Mouse (Mus musculus) thymus, adult 2 months (tissue): ENCODE measurements around the gene 4833439L19Rik. TPM values are rescaled to one million over a fixed set of nuclear protein-coding genes. Genes with fewer than 3 reads are reported as not detected.
A peak's percentile ranks its signal among the peaks of the same experiment; 100 is the strongest.

Source experiments
- DNase-seq: peaks from one replicate; pipeline ENCODE4 v3.0.0; 2021
- H3K27ac ChIP-seq: fragments of 200-500 bp; 2 replicates; pipeline ENCODE4 v1.5.1; 2012; ENCODE audit warnings: low read length, control low read depth; ENCODE audit not compliant: control insufficient read depth, insufficient read depth
- H3K27me3 ChIP-seq: fragments of 200-500 bp; 2 replicates; pipeline ENCODE4 v1.6.1; 2012; ENCODE audit warnings: mild to moderate bottlenecking, low read length, moderate library complexity, mixed read lengths; ENCODE audit not compliant: control insufficient read depth, insufficient read depth
- H3K36me3 ChIP-seq: fragments of 200-500 bp; 2 replicates; pipeline ENCODE4 v1.6.1; 2012; ENCODE audit warnings: mild to moderate bottlenecking, low read length, moderate library complexity; ENCODE audit not compliant: control insufficient read depth, insufficient read depth
- H3K4me1 ChIP-seq: fragments of 200-500 bp; replicated peaks from 2 replicates; pipeline ENCODE4 v1.6.1; 2012; ENCODE audit warnings: low read length; ENCODE audit not compliant: control insufficient read depth, insufficient read depth
- H3K4me3 ChIP-seq: fragments of 200-500 bp; 2 replicates; pipeline ENCODE4 v1.5.1; 2012; ENCODE audit warnings: mild to moderate bottlenecking, low read length, control low read depth, moderate library complexity; ENCODE audit not compliant: control insufficient read depth, insufficient read depth
- CTCF ChIP-seq: fragments of 200-500 bp; IDR thresholded peaks from 2 replicates; pipeline ENCODE4 v1.5.1; 2012; ENCODE audit warnings: mild to moderate bottlenecking, control low read depth, low read length, moderate library complexity, borderline replicate concordance; ENCODE audit not compliant: control insufficient read depth, poor library complexity, insufficient read depth; ENCODE audit errors: extremely low read depth
- POLR2A ChIP-seq: fragments of 200-500 bp; IDR thresholded peaks from 2 replicates; pipeline ENCODE4 v1.6.1; 2012; ENCODE audit warnings: mild to moderate bottlenecking, low read length, control low read depth, moderate library complexity; ENCODE audit not compliant: control insufficient read depth, poor library complexity, insufficient read depth; ENCODE audit errors: extremely low read depth
- WGBS: fragments of 180-500 bp; shearing (Covaris S2); methylation state at CpG from one replicate; pipeline ENCODE4 v1.1.7; 2018; 5-methylcytosine and 5-hydroxymethylcytosine counted together
- polyA plus RNA-seq: library from polyadenylated mRNA; depleted of rRNA; stranded (reverse); fragments of >200 nt; gene quantifications from 2 replicates; pipeline ENCODE4 v1.2.3, GENCODE M21; 2012

4833439L19Rik gene
- polyA plus RNA-seq, 1 experiment, result 105 TPM

GRCm38 (mm10) chr13:54596870-54597269 is 31.6 kb upstream of the 4833439L19Rik start:
- no peak for TF ChIP-seq CTCF
- no peak for TF ChIP-seq POLR2A
- DNase-seq, result no peak

GRCm38 (mm10) chr13:54596107-54596690 is 31.0 kb upstream of the 4833439L19Rik start:
- Histone ChIP-seq H3K36me3 (no peaks in the 10 kb centered on the region), H3K27me3 (no peaks in the 10 kb centered on the region), H3K4me1 (no peaks in the 10 kb centered on the region), H3K4me3 (no peak overlapping the region), H3K27ac (no peak overlapping the region)
- TF ChIP-seq CTCF, result no peak
- no peak for TF ChIP-seq POLR2A
- no peak for DNase-seq
- 93% methylated on average over 8 of the region's 8 CpGs for WGBS

More at GRCm38 (mm10) chr13:54596870-54597269, 31.6 kb upstream of the 4833439L19Rik start:
- Histone ChIP-seq H3K27ac (no peak overlapping the region), H3K27me3 (no peaks in the 10 kb centered on the region), H3K36me3 (no peaks in the 10 kb centered on the region), H3K4me3 (no peak overlapping the region), H3K4me1 (no peaks in the 10 kb centered on the region)
- 97% methylated on average over 5 of the region's 5 CpGs for WGBS

DNA sequence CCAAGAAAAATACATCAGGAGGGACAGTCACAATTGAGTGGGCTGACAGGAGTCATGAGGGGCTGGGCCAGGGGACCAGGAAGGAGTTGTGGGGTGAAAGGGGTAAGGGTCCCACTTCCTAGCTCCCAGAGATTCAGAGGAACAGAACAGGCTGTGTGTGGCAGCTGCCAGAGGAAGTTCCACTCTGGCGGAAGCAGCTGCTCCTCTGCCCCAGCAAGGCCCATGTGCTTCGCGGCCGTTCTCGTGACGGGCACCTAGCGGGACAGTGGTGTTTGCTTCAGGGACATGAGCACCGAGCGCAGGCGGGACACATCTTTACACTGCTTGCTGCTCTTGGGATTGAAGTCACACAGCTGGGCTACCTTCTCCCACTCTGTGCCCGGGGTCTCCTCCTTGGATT is 28.4 kb upstream of the 4833439L19Rik start:
- no peak for DNase-seq
- H3K4me3 ChIP-seq, result no peak overlapping the region
- 95% methylated on average over 11 of the region's 11 CpGs for WGBS
- peaks cover 3% of the 10 kb centered on the region; the same call in 1 of the 2 replicates for H3K4me1 ChIP-seq
- H3K27me3 ChIP-seq, result no peaks in the 10 kb centered on the region
- TF ChIP-seq POLR2A (no peak), CTCF (no peak)
- H3K27ac ChIP-seq, result no peak overlapping the region
- no peaks in the 10 kb centered on the region for H3K36me3 ChIP-seq

- Histone ChIP-seq H3K4me3 (no peak overlapping the region), H3K36me3 (no peaks in the 10 kb centered on the region), H3K27me3 (no peaks in the 10 kb centered on the region), H3K27ac (no peak overlapping the region), H3K4me1 (peaks cover 3% of the 10 kb centered on the region; the same call in 1 of the 2 replicates)
- WGBS, result 93% methylated on average over 8 of the region's 8 CpGs
- TF ChIP-seq POLR2A (no peak), CTCF (no peak)
- no peak for DNase-seq
Measured at GRCm38 (mm10) chr13:54591776-54592356, 26.6 kb upstream of the 4833439L19Rik start.

- H3K4me3 ChIP-seq, result peak within 1 kb of the TSS; percentile 97
- TF ChIP-seq CTCF, result no peak
- TF ChIP-seq POLR2A, result peak; percentile 50; the same call in 1 of the 2 replicates
- H3K36me3 ChIP-seq, result no peaks in the 10 kb centered on the region
- DNase-seq, result peak; percentile 97
- H3K27me3 ChIP-seq, result no peaks in the 10 kb centered on the region
- under 1% methylated on average over 51 of the region's 51 CpGs for WGBS
- peaks cover 3% of the 10 kb centered on the region; the same call in 1 of the 2 replicates for H3K4me1 ChIP-seq
- H3K27ac ChIP-seq, result peak within 1 kb of the TSS; percentile 24; the same call in 1 of the 2 replicates
Measured at GRCm38 (mm10) chr13:54589996-54590951, 25.0 kb upstream of the 4833439L19Rik start, which contains the start of the genes Nop16 and Higd2a. Gene Nop16 (minus strand): TSS chr13:54590090. Gene Higd2a (plus strand): TSS chr13:54590207.

DNA sequence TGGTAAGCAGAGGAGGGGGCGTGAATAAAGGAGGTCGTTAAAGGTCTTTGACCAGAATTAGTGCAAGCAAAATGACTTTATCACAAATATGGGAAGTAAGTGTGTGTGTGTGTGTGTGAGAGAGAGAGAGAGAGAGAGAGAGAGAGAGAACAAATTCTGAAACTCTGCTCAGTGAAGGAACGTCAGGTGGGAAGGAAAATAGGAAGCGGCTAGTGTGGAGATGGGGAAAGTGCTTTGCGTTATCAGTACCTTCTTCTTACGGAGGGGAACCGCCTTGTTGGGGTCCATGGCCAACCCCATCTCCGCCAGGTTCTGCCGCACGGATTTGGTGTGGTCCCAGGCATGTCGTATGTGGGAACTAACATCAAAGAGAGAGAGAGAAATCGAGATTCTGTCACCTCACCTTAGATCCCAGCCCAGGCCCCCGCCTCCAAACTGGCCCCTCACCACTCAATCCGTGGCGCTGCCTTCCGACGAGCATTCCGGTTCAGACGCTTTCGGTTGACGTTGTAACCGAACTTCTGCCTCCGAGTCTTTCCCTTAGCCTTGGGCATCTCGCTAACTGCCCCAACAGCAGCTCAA is 24.3 kb upstream of the 4833439L19Rik start:
- Histone ChIP-seq H3K27ac (no peak overlapping the region), H3K36me3 (no peaks in the 10 kb centered on the region), H3K27me3 (no peaks in the 10 kb centered on the region), H3K4me1 (peaks cover 3% of the 10 kb centered on the region; the same call in 1 of the 2 replicates), H3K4me3 (peak overlapping the region; percentile 97)
- no peak for TF ChIP-seq CTCF
- no peak for TF ChIP-seq POLR2A
- DNase-seq, result no peak
- under 1% methylated on average over 24 of the region's 24 CpGs for WGBS
